Mouse (Mus musculus): Measurements from ENCODE around the gene Cat.

DNA sequence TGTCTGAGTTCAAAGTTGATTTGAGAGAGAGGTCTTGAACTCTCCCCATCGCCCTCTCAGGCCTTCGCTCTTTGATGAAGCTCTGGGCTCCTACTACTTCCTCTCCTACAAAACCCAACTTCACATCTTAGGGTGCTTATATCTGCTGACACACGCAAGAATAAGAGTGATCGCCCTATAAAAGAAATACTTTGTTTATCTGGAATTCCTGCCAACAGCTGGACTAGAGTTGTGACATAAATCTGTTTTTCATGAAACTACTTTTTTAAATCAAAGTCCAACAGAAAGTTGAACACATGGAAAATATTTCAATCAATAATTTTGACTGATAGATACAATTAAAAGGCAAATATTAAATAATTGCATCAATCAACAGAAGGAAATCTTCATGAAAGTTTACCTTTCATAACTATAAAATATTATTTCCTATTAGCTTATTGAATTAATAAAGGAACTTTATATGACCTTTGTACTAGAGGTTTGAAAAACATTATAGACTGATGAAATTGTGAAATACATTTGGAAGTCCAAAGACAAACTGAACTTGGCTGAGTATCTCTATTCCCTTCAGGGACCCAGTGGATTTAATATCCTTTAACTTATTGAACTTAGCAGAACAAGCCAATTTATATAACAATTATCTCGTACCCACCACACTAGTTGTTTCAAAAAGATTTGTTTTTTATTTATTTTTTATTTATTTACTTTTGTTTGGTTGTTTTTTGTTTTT is 27.3 kb upstream of the Cat start:
- TF ChIP-seq KAT2A (IDR thresholded peaks at IDR 0.05; ENCODE audit: insufficient replicate concordance, low read length): no peak
- TF ChIP-seq TCF12 (IDR thresholded peaks at IDR 0.05; ENCODE audit: low read depth, low read length): no peak
- no peak for TF ChIP-seq MEF2A (IDR thresholded peaks at IDR 0.05; ENCODE audit: borderline replicate concordance, low read depth, low read length)
- TF ChIP-seq BHLHE40 (IDR thresholded peaks at IDR 0.05; ENCODE audit: low read depth, low read length): no peak
